Mouse (Mus musculus) embryonic facial prominence, embryonic 11.5 days (tissue): ENCODE data around the gene Chuk. TPM values are rescaled to one million over a fixed set of nuclear protein-coding genes. Genes with fewer than 3 reads are reported as not detected.

Experiments used
- ATAC-seq: fragments of 200-750 bp; cut with Nextera tagmentation; replicated peaks from 2 replicates; pipeline ENCODE4 v1.8.0; 2017; ENCODE audit warnings: low read depth; ENCODE audit not compliant: insufficient number of reproducible peaks, low FRiP score, low TSS enrichment
- DNase-seq: peaks from one replicate; pipeline ENCODE4 v3.0.0-alpha.2; 2015; ENCODE audit warnings: low spot score
- H3K27ac ChIP-seq: fragments of 300-500 bp; sonication (generic); replicated peaks from 2 replicates; pipeline ENCODE4 v1.5.1; 2014; ENCODE audit warnings: mild to moderate bottlenecking, low read depth, low read length, control low read depth
- H3K27me3 ChIP-seq: fragments of 300-500 bp; sonication (generic); 2 replicates; pipeline ENCODE4 v1.6.1; 2014; ENCODE audit warnings: mild to moderate bottlenecking, low read length, moderate library complexity, mixed read lengths; ENCODE audit not compliant: control insufficient read depth, insufficient read depth
- H3K36me3 ChIP-seq: fragments of 300-500 bp; sonication (generic); replicated peaks from 2 replicates; pipeline ENCODE4 v1.6.1; 2014; ENCODE audit warnings: low read depth, mild to moderate bottlenecking, low read length, moderate library complexity, mixed read lengths; ENCODE audit not compliant: control insufficient read depth, insufficient read depth
- H3K4me1 ChIP-seq: fragments of 300-500 bp; sonication (generic); 2 replicates; pipeline ENCODE4 v1.6.1; 2014; ENCODE audit warnings: low read length, mixed read lengths; ENCODE audit not compliant: control insufficient read depth, insufficient read depth
- H3K4me2 ChIP-seq: fragments of 300-500 bp; sonication (generic); 2 replicates; pipeline ENCODE4 v1.6.1; 2014; ENCODE audit warnings: low read depth, mild to moderate bottlenecking, control low read depth, low read length, moderate library complexity
- H3K4me3 ChIP-seq: fragments of 300-500 bp; sonication (generic); 2 replicates; pipeline ENCODE4 v1.5.1; 2014; ENCODE audit warnings: low read depth, low read length, control low read depth
- H3K9ac ChIP-seq: fragments of 300-500 bp; sonication (generic); replicated peaks from 2 replicates; pipeline ENCODE4 v1.6.1; 2014; ENCODE audit warnings: mild to moderate bottlenecking, control low read depth, low read length
- H3K9me3 ChIP-seq: fragments of 300-500 bp; sonication (generic); replicated peaks from 2 replicates; pipeline ENCODE4 v1.6.1; 2016; ENCODE audit warnings: mild to moderate bottlenecking, low read length, inconsistent platforms, mixed read lengths; ENCODE audit not compliant: control insufficient read depth
- WGBS: fragments of 180-500 bp; shearing (Covaris S2); extraction: QIAGEN DNeasy Blood & Tissue Kit; methylation state at CpG from one replicate; pipeline ENCODE4 v1.1.7; 2014; 5-methylcytosine and 5-hydroxymethylcytosine counted together
- polyA plus RNA-seq: library from polyadenylated mRNA; unstranded; fragments of >200 nt; fragmentation: Nextera tagmentation; extraction: Ambion mirVana; gene quantifications from 2 replicates; pipeline ENCODE4 v1.2.1, GENCODE M21; 2014

The Chuk gene
- polyA plus RNA-seq, 1 experiment from 2014 or later, result 47.2 TPM

- Histone ChIP-seq H3K27ac (no peak overlapping the region), H3K27me3 (no peaks in the 10 kb centered on the region), H3K9me3 (no peaks in the 10 kb centered on the region), H3K4me3 (no peak overlapping the region), H3K4me2 (no peak overlapping the region), H3K4me1 (no peaks in the 10 kb centered on the region), H3K9ac (no peak overlapping the region), H3K36me3 (no peaks in the 10 kb centered on the region)
- ATAC-seq (no peak), DNase-seq (no peak)
- WGBS, result 80% methylated on average over 4 of the region's 4 CpGs
Observed at GRCm38 (mm10) chr19:44055173-44055826, 52.0 kb downstream of the Chuk start.

- DNase-seq (no peak), ATAC-seq (no peak)
- H3K4me3 ChIP-seq, result no peak overlapping the region
- H3K9me3 ChIP-seq, result no peaks in the 10 kb centered on the region
- no peak overlapping the region for H3K27ac ChIP-seq
- no peak overlapping the region for H3K4me2 ChIP-seq
- no peaks in the 10 kb centered on the region for H3K27me3 ChIP-seq
- no peaks in the 10 kb centered on the region for H3K36me3 ChIP-seq
- no peak overlapping the region for H3K9ac ChIP-seq
- 78% methylated on average over 4 of the region's 4 CpGs for WGBS
- H3K4me1 ChIP-seq, result no peaks in the 10 kb centered on the region
Observed at GRCm38 (mm10) chr19:44050388-44050787, 56.9 kb downstream of the Chuk start.

- ATAC-seq, result no peak
- DNase-seq, result no peak
- no peaks in the 10 kb centered on the region for H3K4me1 ChIP-seq
- H3K27ac ChIP-seq, result no peak overlapping the region
- no peak overlapping the region for H3K4me2 ChIP-seq
- no peak overlapping the region for H3K9ac ChIP-seq
- 65% methylated on average over 3 of the region's 3 CpGs for WGBS
- H3K9me3 ChIP-seq, result no peaks in the 10 kb centered on the region
- H3K4me3 ChIP-seq, result no peak overlapping the region
- H3K36me3 ChIP-seq, result no peaks in the 10 kb centered on the region
- no peaks in the 10 kb centered on the region for H3K27me3 ChIP-seq
Observed at GRCm38 (mm10) chr19:44049282-44049681, 58.0 kb downstream of the Chuk start.

DNA sequence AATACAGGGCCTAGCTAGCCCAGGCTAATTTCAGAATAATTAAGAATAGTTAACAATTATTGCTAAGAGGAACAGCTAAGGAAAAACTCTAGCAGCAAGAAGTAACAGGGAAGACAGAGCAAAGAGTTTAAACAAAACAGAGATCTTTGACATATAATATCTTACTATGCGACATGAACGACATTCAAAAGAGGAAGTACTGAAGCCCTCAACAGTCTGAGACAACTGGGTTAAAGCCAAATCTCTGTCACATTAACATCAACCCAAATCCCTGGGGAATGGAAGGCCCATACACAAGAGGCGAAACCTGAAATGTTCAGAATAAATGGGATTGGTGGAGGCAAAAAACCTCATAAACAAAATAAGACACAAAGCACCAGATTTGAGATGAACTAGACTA lies 61.4 kb downstream of the Chuk start:
- H3K36me3 ChIP-seq, result no peaks in the 10 kb centered on the region
- no peaks in the 10 kb centered on the region for H3K4me1 ChIP-seq
- H3K27ac ChIP-seq, result no peak overlapping the region
- ATAC-seq (no peak), DNase-seq (no peak)
- H3K9ac ChIP-seq, result no peak overlapping the region
- no peaks in the 10 kb centered on the region for H3K9me3 ChIP-seq
- no peak overlapping the region for H3K4me3 ChIP-seq
- no peaks in the 10 kb centered on the region for H3K27me3 ChIP-seq
- 92% methylated on average over 3 of the region's 3 CpGs for WGBS
- no peak overlapping the region for H3K4me2 ChIP-seq

GRCm38 (mm10) chr19:44042121-44042520 lies 65.2 kb downstream of the Chuk start:
- Histone ChIP-seq H3K9me3 (no peaks in the 10 kb centered on the region), H3K4me3 (no peak overlapping the region), H3K4me2 (no peak overlapping the region), H3K27ac (no peak overlapping the region), H3K4me1 (no peaks in the 10 kb centered on the region), H3K9ac (no peak overlapping the region), H3K27me3 (no peaks in the 10 kb centered on the region), H3K36me3 (no peaks in the 10 kb centered on the region)
- WGBS, result 87% methylated on average over 5 of the region's 5 CpGs
- no peak for DNase-seq
- ATAC-seq, result no peak

GRCm38 (mm10) chr19:44033396-44033795 lies 73.9 kb downstream of the Chuk start:
- H3K4me1 ChIP-seq, result no peaks in the 10 kb centered on the region
- no peak overlapping the region for H3K4me2 ChIP-seq
- H3K9ac ChIP-seq, result no peak overlapping the region
- no peak overlapping the region for H3K4me3 ChIP-seq
- no peaks in the 10 kb centered on the region for H3K27me3 ChIP-seq
- no peak for ATAC-seq
- 93% methylated on average over 5 of the region's 5 CpGs for WGBS
- H3K36me3 ChIP-seq, result no peaks in the 10 kb centered on the region
- DNase-seq, result no peak
- H3K27ac ChIP-seq, result no peak overlapping the region
- H3K9me3 ChIP-seq, result no peaks in the 10 kb centered on the region

- no peaks in the 10 kb centered on the region for H3K27me3 ChIP-seq
- H3K4me2 ChIP-seq, result no peak overlapping the region
- H3K9me3 ChIP-seq, result no peaks in the 10 kb centered on the region
- H3K4me1 ChIP-seq, result no peaks in the 10 kb centered on the region
- DNase-seq (no peak), ATAC-seq (no peak)
- no peak overlapping the region for H3K27ac ChIP-seq
- no peaks in the 10 kb centered on the region for H3K36me3 ChIP-seq
- H3K4me3 ChIP-seq, result no peak overlapping the region
- 89% methylated on average over 11 of the region's 11 CpGs for whole genome bisulfite sequencing
- no peak overlapping the region for H3K9ac ChIP-seq
Observed at GRCm38 (mm10) chr19:44032046-44032744, 75.1 kb downstream of the Chuk start.

GRCm38 (mm10) chr19:44030024-44030423 lies 77.3 kb downstream of the Chuk start:
- Histone ChIP-seq H3K27me3 (no peaks in the 10 kb centered on the region), H3K4me2 (no peak overlapping the region), H3K9ac (no peak overlapping the region), H3K27ac (no peak overlapping the region), H3K4me1 (no peaks in the 10 kb centered on the region), H3K4me3 (no peak overlapping the region), H3K36me3 (no peaks in the 10 kb centered on the region), H3K9me3 (no peaks in the 10 kb centered on the region)
- WGBS, result 89% methylated on average over 5 of the region's 5 CpGs
- DNase-seq, result no peak
- ATAC-seq, result no peak
